Mouse (Mus musculus) myocyte (in vitro differentiated cells): ENCODE results near the gene Sipa1l1. TPM values are rescaled to one million over a fixed set of nuclear protein-coding genes. Genes with fewer than 3 reads are reported as not detected.

ENCODE experiments used
- H3K27me3 ChIP-seq: one replicate; pipeline ENCODE4 v1.6.1; 2011; ENCODE audit not compliant: control insufficient read depth, insufficient read depth, insufficient read length
- H3K36me3 ChIP-seq: one replicate; pipeline ENCODE4 v1.6.1; 2011; ENCODE audit not compliant: control insufficient read depth, insufficient read depth
- H3K4me2 ChIP-seq: one replicate; pipeline ENCODE4 v1.6.1; 2011; ENCODE audit warnings: low read depth, control low read depth
- H3K4me3 ChIP-seq: one replicate; pipeline ENCODE4 v1.5.1; 2011; ENCODE audit warnings: mild to moderate bottlenecking, control low read depth, moderate library complexity
- H3K79me2 ChIP-seq: one replicate; pipeline ENCODE4 v1.6.1; 2011; ENCODE audit not compliant: control insufficient read depth, insufficient read depth
- H3ac ChIP-seq: one replicate; pipeline ENCODE4 v1.6.1; 2011; ENCODE audit not compliant: control insufficient read depth, insufficient read length
- CEBPB ChIP-seq: IDR thresholded peaks from 2 replicates; pipeline ENCODE4 v1.6.1; 2011; ENCODE audit warnings: mild to moderate bottlenecking, moderate library complexity; ENCODE audit not compliant: poor library complexity, insufficient read depth, severe bottlenecking
- E2F4 ChIP-seq: IDR thresholded peaks from one replicate; pipeline ENCODE4 v1.6.1; 2011; ENCODE audit warnings: mild to moderate bottlenecking, control low read depth, moderate library complexity; ENCODE audit not compliant: insufficient read depth
- MAX ChIP-seq: IDR thresholded peaks from one replicate; pipeline ENCODE4 v1.6.1; 2011; ENCODE audit warnings: low read depth, mild to moderate bottlenecking, control low read depth
- MYOD1 ChIP-seq, 3 experiments: IDR thresholded peaks; one replicate each; pipeline ENCODE4 v1.6.1; 2011; ENCODE audit warnings: control low read depth in 2 of 3, low read depth in 2 of 3, mild to moderate bottlenecking in 2 of 3, moderate library complexity in 1 of 3; ENCODE audit not compliant: insufficient read length in 2 of 3, control insufficient read depth in 1 of 3
- MYOG ChIP-seq, 3 experiments: IDR thresholded peaks; one replicate each; pipeline ENCODE4 v1.6.1; 2011; ENCODE audit warnings: control low read depth in 2 of 3, low read depth in 2 of 3, mild to moderate bottlenecking in 2 of 3; ENCODE audit not compliant: insufficient read length in 2 of 3, control insufficient read depth in 1 of 3, insufficient read depth in 1 of 3
- POLR2A ChIP-seq: IDR thresholded peaks from one replicate; pipeline ENCODE4 v1.6.1; 2011; ENCODE audit warnings: low read depth, mild to moderate bottlenecking, control low read depth, moderate library complexity; ENCODE audit not compliant: insufficient read length
- POLR2AphosphoS2 ChIP-seq: IDR thresholded peaks from one replicate; pipeline ENCODE4 v1.6.1; 2011; ENCODE audit warnings: low read depth, control low read depth; ENCODE audit not compliant: insufficient read length
- REST ChIP-seq: IDR thresholded peaks from one replicate; pipeline ENCODE4 v1.6.1; 2011; ENCODE audit warnings: mild to moderate bottlenecking, control low read depth, moderate library complexity; ENCODE audit not compliant: insufficient read depth, insufficient read length
- SRF ChIP-seq: IDR thresholded peaks from one replicate; pipeline ENCODE4 v1.6.1; 2011; ENCODE audit warnings: low read depth; ENCODE audit not compliant: control insufficient read depth, insufficient read length
- TCF12 ChIP-seq: IDR thresholded peaks from one replicate; pipeline ENCODE4 v1.6.1; 2011; ENCODE audit warnings: mild to moderate bottlenecking, control low read depth; ENCODE audit not compliant: poor library complexity, insufficient read depth, severe bottlenecking
- TCF3 ChIP-seq: IDR thresholded peaks from one replicate; pipeline ENCODE4 v1.6.1; 2011; ENCODE audit warnings: low read depth, control low read depth; ENCODE audit not compliant: insufficient read length
- USF1 ChIP-seq: IDR thresholded peaks from one replicate; pipeline ENCODE4 v1.6.1; 2011; ENCODE audit warnings: low read depth, mild to moderate bottlenecking, control low read depth, moderate library complexity
- polyA plus RNA-seq: library from polyadenylated mRNA; unstranded; fragments of >200 nt; fragmentation: generic; extraction: Trizol; gene quantifications from one replicate; pipeline ENCODE4 v1.2.1, GENCODE M21; 2012; ENCODE audit warnings: missing spikeins

The Sipa1l1 gene
- polyA plus RNA-seq, 1 experiment = 22.5 TPM

DNA sequence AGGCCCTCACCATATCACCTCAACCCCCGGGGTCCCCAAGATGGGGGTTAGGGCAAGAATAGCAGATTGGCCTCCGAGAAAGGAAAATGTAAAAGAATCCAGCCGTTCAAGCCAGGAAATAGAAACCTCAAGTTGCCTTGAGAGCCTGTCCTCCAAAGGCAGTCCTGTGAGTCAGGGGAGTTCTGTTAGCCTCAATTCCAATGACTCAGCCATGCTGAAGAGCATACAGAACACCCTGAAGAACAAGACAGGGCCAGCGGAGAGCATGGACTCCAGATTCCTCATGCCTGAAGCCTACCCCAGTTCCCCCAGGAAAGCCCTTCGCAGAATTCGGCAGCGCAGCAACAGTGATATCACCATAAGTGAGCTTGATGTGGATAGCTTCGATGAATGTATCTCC, 172.1 kb downstream of the Sipa1l1 start:
- H3K4me3 ChIP-seq = no peak overlapping the region
- no peak for TF ChIP-seq POLR2A
- TF ChIP-seq POLR2AphosphoS2 = no peak
- TF ChIP-seq TCF12 = no peak
- TF ChIP-seq MAX = no peak
- H3K27me3 ChIP-seq = no peaks in the 10 kb centered on the region
- H3ac ChIP-seq = no peak overlapping the region
- no peaks in the 10 kb centered on the region for H3K36me3 ChIP-seq
- H3K79me2 ChIP-seq = no peaks in the 10 kb centered on the region
- H3K4me2 ChIP-seq = no peak overlapping the region

DNA sequence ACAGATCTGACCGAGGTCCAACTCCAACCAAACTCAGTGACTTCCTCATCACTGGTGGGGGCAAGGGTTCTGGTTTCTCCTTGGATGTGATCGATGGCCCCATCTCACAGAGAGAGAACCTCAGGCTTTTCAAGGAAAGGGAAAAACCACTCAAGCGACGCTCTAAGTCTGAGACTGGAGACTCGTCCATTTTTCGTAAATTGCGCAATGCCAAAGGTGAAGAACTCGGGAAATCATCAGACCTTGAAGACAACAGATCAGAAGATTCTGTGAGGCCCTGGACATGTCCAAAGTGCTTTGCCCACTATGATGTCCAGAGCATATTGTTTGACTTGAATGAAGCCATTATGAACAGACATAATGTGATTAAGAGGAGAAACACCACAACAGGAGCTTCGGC, 172.6 kb downstream of the Sipa1l1 start:
- no peak for TF ChIP-seq SRF
- 0 out of 2 replicates have a peak, but pooled peaks have one; percentile 17 for TF ChIP-seq CEBPB
- no peak for TF ChIP-seq E2F4
- no peak for TF ChIP-seq POLR2A
- TF ChIP-seq TCF12 = no peak
- TF ChIP-seq MYOD1 (IDR thresholded peaks at IDR 0.05; ENCODE audit: control insufficient read depth in 1 of 3, insufficient read length in 2 of 3, low read depth in 2 of 3) = no peak
- H3ac ChIP-seq = no peak overlapping the region
- H3K4me2 ChIP-seq = no peak overlapping the region
- H3K27me3 ChIP-seq = no peaks in the 10 kb centered on the region
- H3K4me3 ChIP-seq = no peak overlapping the region
- H3K36me3 ChIP-seq = no peaks in the 10 kb centered on the region
- no peaks in the 10 kb centered on the region for H3K79me2 ChIP-seq

DNA sequence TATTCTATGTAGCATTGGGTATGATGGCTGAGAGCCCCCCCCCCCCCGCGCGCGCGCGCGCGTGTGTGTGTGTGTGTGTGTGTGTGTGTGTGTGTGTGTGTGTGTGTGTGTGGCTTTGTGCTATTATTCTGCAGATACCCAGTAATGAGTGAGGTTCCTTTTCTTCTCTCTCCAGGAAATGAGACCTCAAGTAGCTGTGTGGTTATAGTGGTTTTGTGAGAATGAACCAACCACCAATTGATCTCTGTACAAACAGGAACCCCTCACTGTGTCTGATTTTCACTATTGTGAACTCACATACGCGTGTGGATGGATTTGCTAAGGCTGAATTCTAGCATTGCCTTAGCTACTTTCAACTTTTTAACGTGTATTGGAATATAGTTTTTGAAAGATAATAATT, 181.0 kb downstream of the Sipa1l1 start:
- peaks cover 17% of the 10 kb centered on the region for H3K79me2 ChIP-seq
- TF ChIP-seq MYOG (IDR thresholded peaks at IDR 0.05; ENCODE audit: control insufficient read depth in 1 of 3, insufficient read depth in 1 of 3, insufficient read length in 2 of 3, low read depth in 2 of 3) (no peak), TCF12 (no peak), SRF (no peak), CEBPB (no peak), E2F4 (no peak), REST (no peak), POLR2A (no peak), TCF3 (no peak), USF1 (no peak)

DNA sequence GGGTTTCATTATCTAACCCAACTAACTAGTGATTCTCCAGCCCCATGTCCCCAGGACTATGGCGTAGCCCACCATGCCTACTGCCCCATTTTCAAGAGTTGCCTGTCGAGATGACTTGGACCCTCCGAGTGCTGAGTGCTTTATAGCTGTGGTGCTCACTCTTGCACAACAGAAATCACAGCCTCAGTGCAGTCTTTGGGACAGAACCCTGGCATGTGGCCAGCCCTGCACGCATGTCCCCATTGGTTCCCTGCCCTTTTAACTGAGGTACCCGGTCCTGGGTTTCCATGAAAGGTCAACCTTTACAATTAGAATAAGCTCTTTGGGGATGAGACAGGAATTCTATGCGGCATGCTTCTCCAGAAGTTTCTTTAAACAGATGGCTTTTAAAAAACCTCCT, 181.8 kb downstream of the Sipa1l1 start:
- H3K79me2 ChIP-seq = peaks cover 19% of the 10 kb centered on the region
- no peaks in the 10 kb centered on the region for H3K27me3 ChIP-seq
- no peak for TF ChIP-seq CEBPB
- no peak for TF ChIP-seq SRF
- TF ChIP-seq REST = no peak
- no peak for TF ChIP-seq TCF3
- TF ChIP-seq MYOG (IDR thresholded peaks at IDR 0.05; ENCODE audit: control insufficient read depth in 1 of 3, insufficient read depth in 1 of 3, insufficient read length in 2 of 3, low read depth in 2 of 3) = no peak
- TF ChIP-seq POLR2A = no peak
- no peak for TF ChIP-seq MYOD1 (IDR thresholded peaks at IDR 0.05; ENCODE audit: control insufficient read depth in 1 of 3, insufficient read length in 2 of 3, low read depth in 2 of 3)
- TF ChIP-seq E2F4 = no peak
- TF ChIP-seq USF1 = no peak
- TF ChIP-seq TCF12 = no peak
- no peak for TF ChIP-seq MAX
- TF ChIP-seq POLR2AphosphoS2 = no peak
- no peak overlapping the region for H3K4me3 ChIP-seq
- no peak overlapping the region for H3K4me2 ChIP-seq
- H3ac ChIP-seq = no peak overlapping the region
- H3K36me3 ChIP-seq = no peaks in the 10 kb centered on the region

More for the DNA sequence above, 181.0 kb downstream of the Sipa1l1 start:
- Histone ChIP-seq H3K4me3 (no peak overlapping the region), H3K4me2 (no peak overlapping the region), H3ac (no peak overlapping the region), H3K36me3 (no peaks in the 10 kb centered on the region), H3K27me3 (no peaks in the 10 kb centered on the region)

DNA sequence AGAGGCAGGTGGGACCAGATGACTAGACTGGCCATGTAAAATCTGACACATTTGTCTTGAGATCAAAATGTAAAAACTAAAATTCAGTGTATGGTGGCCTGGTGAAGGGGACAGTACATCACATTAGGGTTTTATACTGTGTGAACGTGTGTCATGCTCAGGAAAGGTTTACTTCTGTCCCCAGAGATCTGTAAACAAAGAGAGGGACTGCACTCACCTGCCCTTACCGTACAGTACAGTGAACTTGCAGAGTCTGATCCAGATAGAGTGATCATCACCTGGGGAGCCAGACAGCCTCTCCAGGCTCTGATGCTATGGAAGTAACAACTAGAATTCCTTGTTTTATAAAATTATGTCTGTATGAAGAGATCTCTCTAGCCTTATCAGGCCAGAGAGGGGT, 184.5 kb downstream of the Sipa1l1 start:
- Histone ChIP-seq H3K36me3 (no peaks in the 10 kb centered on the region), H3ac (no peak overlapping the region), H3K27me3 (no peaks in the 10 kb centered on the region), H3K4me2 (no peak overlapping the region), H3K79me2 (peaks cover 19% of the 10 kb centered on the region), H3K4me3 (no peak overlapping the region)
- no peak for TF ChIP-seq MAX
- TF ChIP-seq REST = no peak
- TF ChIP-seq POLR2AphosphoS2 = no peak
- no peak for TF ChIP-seq TCF12
- no peak for TF ChIP-seq E2F4
- TF ChIP-seq POLR2A = no peak
- no peak for TF ChIP-seq MYOD1 (IDR thresholded peaks at IDR 0.05; ENCODE audit: control insufficient read depth in 1 of 3, insufficient read length in 2 of 3, low read depth in 2 of 3)
- no peak for TF ChIP-seq MYOG (IDR thresholded peaks at IDR 0.05; ENCODE audit: control insufficient read depth in 1 of 3, insufficient read depth in 1 of 3, insufficient read length in 2 of 3, low read depth in 2 of 3)
- no peak for TF ChIP-seq USF1
